Mouse (Mus musculus): Measurements from ENCODE around the gene 1810049J17Rik. TPM values are rescaled to one million over a fixed set of nuclear protein-coding genes. Genes with fewer than 3 reads are reported as not detected.

1810049J17Rik gene
- polyA plus RNA-seq, 2 experiments, result 3.1 TPM; not detected in 1

DNA sequence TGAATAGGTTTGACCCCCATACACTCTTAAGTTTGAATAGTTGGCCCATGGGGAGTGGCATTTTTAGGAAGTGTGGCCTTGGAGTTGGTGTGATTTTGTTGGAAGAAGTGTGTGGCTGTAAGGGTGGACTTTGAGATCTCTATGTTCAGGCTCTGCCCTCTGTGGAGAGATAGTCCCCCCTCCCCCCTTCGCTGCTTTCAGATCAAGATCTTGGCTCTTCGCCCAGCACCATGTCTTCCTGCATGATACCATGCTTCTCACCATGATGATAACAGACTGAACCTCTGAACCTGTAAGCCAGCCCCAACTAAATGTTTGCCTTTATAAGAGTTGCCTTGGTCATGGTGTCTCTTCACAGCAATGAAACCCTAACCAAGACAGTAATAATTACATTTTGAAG is 29.9 kb downstream of the 1810049J17Rik start:
- WGBS (ENCODE audit: insufficient replicate concordance), result 33% methylated on average over 2 of the region's 2 CpGs
- no peak overlapping the region for H3K4me3 ChIP-seq (ENCODE audit: insufficient read depth in 1 of 2, low read depth in 2 of 2, low read length in 2 of 2)
- H3K4me2 ChIP-seq (ENCODE audit: low read depth), result no peak overlapping the region
- no peak overlapping the region for H3K9ac ChIP-seq (replicated peaks)
- no peaks in the 10 kb centered on the region for H3K36me3 ChIP-seq (replicated peaks; ENCODE audit: control insufficient read depth, insufficient read depth, low read depth)
- TF ChIP-seq CTCF (IDR thresholded peaks at IDR 0.05; ENCODE audit: low read depth) (no peak), EP300 (IDR thresholded peaks at IDR 0.05; ENCODE audit: low read depth) (no peak)
- DNase-seq (ENCODE audit: low read depth in 3 of 3, low spot score in 3 of 3), result no peak
- H3K9me3 ChIP-seq (ENCODE audit: control insufficient read depth, low read length), result no peaks in the 10 kb centered on the region
- H3K27ac ChIP-seq, result no peak overlapping the region
- H3K27me3 ChIP-seq (ENCODE audit: control insufficient read depth, insufficient read depth, low read length), result no peaks in the 10 kb centered on the region; the same call in 1 of the 2 replicates
- no peak for ATAC-seq (ENCODE audit: insufficient read depth)
- peaks cover 0 to 5% of the 10 kb centered on the region in 2 experiments; a peak in 1 of 4 replicates for H3K4me1 ChIP-seq (replicated peaks; ENCODE audit: control insufficient read depth in 2 of 2, insufficient read depth in 2 of 2, low read length in 1 of 2)

DNA sequence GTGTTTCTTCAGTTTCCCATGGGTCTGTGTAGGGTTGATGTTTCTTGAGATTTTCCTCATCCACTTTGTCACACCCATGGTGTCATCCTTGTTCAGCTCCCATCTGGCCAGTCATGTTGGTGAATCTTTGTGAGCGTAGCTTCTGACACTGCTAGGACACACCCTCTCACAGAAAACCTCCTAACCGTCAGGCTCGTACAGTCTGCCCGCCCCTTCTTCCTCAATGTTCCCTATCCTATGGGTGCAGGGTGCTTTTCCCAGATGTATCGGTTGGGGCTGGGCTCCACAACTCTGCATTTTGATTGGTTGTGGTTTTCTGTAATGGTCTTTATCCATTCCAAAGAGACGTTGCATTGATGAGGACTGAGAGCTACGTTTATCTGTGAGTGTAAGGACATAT is 31.4 kb downstream of the 1810049J17Rik start:
- 33% methylated on average over 7 of the region's 7 CpGs for WGBS (ENCODE audit: insufficient replicate concordance)
- ATAC-seq (ENCODE audit: insufficient read depth), result peak; percentile 76

DNA sequence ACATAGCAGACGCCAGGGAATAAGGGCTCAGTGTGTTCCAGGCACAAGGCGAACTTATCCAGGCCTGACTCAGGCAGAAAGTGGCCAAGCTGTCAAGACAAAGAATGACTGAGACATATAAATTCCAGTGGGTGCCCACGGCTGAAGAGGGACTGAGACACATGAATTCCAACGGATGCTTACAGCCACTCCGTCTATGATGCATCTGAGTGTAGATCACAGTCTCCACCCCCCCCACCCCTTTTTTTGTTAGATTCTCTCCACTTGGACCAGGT is 36.2 kb downstream of the 1810049J17Rik start:
- Histone ChIP-seq H3K27me3 (ENCODE audit: control insufficient read depth, insufficient read depth, low read length) (no peaks in the 10 kb centered on the region), H3K4me3 (ENCODE audit: insufficient read depth in 1 of 2, low read depth in 2 of 2, low read length in 2 of 2) (no peak overlapping the region), H3K36me3 (replicated peaks; ENCODE audit: control insufficient read depth, insufficient read depth, low read depth) (no peaks in the 10 kb centered on the region), H3K4me1 (replicated peaks; ENCODE audit: control insufficient read depth in 2 of 2, insufficient read depth in 2 of 2, low read length in 1 of 2) (peaks cover 0 to 4% of the 10 kb centered on the region in 2 experiments; a peak in 1 of 4 replicates), H3K27ac (no peak overlapping the region), H3K4me2 (ENCODE audit: low read depth) (no peak overlapping the region), H3K9ac (replicated peaks) (no peak overlapping the region), H3K9me3 (ENCODE audit: control insufficient read depth, low read length) (no peaks in the 10 kb centered on the region)
- ATAC-seq (ENCODE audit: insufficient read depth) (no peak), DNase-seq (ENCODE audit: low read depth in 3 of 3, low spot score in 3 of 3) (no peak)
- TF ChIP-seq CTCF (IDR thresholded peaks at IDR 0.05; ENCODE audit: low read depth), result no peak
- TF ChIP-seq EP300 (IDR thresholded peaks at IDR 0.05; ENCODE audit: low read depth), result no peak
- WGBS (ENCODE audit: insufficient replicate concordance), result 70% methylated on average over 5 of the region's 5 CpGs

More for the DNA sequence above, 31.4 kb downstream of the 1810049J17Rik start:
- no peaks in the 10 kb centered on the region; the same call in 1 of the 2 replicates for H3K27me3 ChIP-seq (ENCODE audit: control insufficient read depth, insufficient read depth, low read length)
- peak in 1 of 3 experiments; percentile 24 for DNase-seq (ENCODE audit: low read depth in 3 of 3, low spot score in 3 of 3)
- H3K36me3 ChIP-seq (replicated peaks; ENCODE audit: control insufficient read depth, insufficient read depth, low read depth), result no peaks in the 10 kb centered on the region
- H3K9ac ChIP-seq (replicated peaks), result no peak overlapping the region
- H3K4me2 ChIP-seq (ENCODE audit: low read depth), result peak overlapping the region; percentile 13; the same call in 1 of the 2 replicates
- H3K9me3 ChIP-seq (ENCODE audit: control insufficient read depth, low read length), result no peaks in the 10 kb centered on the region
- TF ChIP-seq EP300 (IDR thresholded peaks at IDR 0.05; ENCODE audit: low read depth), result no peak
- TF ChIP-seq CTCF (IDR thresholded peaks at IDR 0.05; ENCODE audit: low read depth), result no peak
- no peak overlapping the region for H3K27ac ChIP-seq
- H3K4me3 ChIP-seq (ENCODE audit: insufficient read depth in 1 of 2, low read depth in 2 of 2, low read length in 2 of 2), result no peak overlapping the region
- H3K4me1 ChIP-seq (replicated peaks; ENCODE audit: control insufficient read depth in 2 of 2, insufficient read depth in 2 of 2, low read length in 1 of 2), result peaks cover 0 to 5% of the 10 kb centered on the region in 2 experiments; a peak in 1 of 4 replicates

DNA sequence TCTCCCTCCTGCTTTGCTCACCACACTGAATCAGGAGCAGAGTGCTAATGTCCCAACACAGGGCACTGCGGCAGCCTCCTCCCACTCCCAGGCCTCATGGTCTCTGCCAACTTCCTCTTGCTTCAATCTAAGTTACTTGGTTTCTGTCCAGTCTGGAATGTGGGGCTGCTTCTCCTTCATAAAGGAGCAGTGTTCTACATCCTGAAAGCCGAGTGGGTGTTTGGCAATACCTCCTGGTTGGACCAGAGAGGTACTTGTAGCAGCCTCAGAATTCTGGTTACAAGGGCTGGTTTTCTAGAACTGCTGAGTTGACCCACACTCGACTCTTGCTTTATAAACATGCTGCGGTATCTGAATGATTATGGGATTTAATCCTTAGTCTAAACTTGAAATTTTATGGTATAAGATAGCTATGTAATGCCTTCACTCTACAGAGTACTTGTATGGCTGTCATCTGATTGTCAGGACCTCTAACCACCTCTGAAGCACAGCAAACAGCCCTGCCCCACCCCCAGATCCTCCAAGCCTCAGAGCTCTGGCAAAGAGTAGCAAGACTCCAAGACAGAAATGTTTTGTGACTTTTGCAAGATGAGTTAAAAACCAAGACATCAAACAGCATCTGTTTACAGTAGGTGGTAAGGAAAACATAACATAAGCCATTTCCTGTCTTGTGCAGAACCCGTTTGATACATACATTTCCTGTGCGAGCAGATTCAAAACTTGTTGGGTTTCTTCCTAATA is 36.7 kb downstream of the 1810049J17Rik start:
- H3K27me3 ChIP-seq (ENCODE audit: control insufficient read depth, insufficient read depth, low read length), result no peaks in the 10 kb centered on the region
- TF ChIP-seq CTCF (IDR thresholded peaks at IDR 0.05; ENCODE audit: low read depth), result no peak
- TF ChIP-seq EP300 (IDR thresholded peaks at IDR 0.05; ENCODE audit: low read depth), result no peak
- H3K9me3 ChIP-seq (ENCODE audit: control insufficient read depth, low read length), result no peaks in the 10 kb centered on the region
- H3K4me2 ChIP-seq (ENCODE audit: low read depth), result no peak overlapping the region
- 61% methylated on average over 6 of the region's 6 CpGs for WGBS (ENCODE audit: insufficient replicate concordance)
- no peaks in the 10 kb centered on the region for H3K36me3 ChIP-seq (replicated peaks; ENCODE audit: control insufficient read depth, insufficient read depth, low read depth)
- ATAC-seq (ENCODE audit: insufficient read depth) (no peak), DNase-seq (ENCODE audit: low read depth in 3 of 3, low spot score in 3 of 3) (no peak)
- H3K4me1 ChIP-seq (replicated peaks; ENCODE audit: control insufficient read depth in 2 of 2, insufficient read depth in 2 of 2, low read length in 1 of 2), result no peaks in the 10 kb centered on the region
- H3K27ac ChIP-seq, result no peak overlapping the region
- no peak overlapping the region for H3K9ac ChIP-seq (replicated peaks)
- H3K4me3 ChIP-seq (ENCODE audit: insufficient read depth in 1 of 2, low read depth in 2 of 2, low read length in 2 of 2), result no peak overlapping the region

DNA sequence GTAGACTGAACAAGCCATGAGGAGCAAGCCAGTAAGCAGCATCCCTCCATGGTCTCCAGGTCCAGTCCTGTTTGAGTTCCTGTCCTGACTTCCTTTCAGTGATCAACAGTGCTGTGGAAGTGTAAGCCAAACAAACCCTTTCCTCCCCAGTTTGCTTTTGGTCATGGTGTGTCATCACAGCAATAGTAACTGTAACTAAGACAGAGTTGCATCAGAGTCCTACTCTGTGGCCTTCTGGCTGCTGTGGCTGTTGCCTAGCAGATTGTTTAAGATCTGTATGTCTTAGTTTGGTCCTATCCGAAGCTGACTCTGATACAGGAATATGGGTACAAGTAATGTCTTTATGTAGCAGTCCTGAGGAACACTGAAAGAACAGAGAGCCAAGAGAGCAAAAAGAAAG is 41.9 kb downstream of the 1810049J17Rik start:
- WGBS (ENCODE audit: insufficient replicate concordance), result 69% methylated on average over 1 of the region's 1 CpGs
- no peak overlapping the region for H3K4me2 ChIP-seq (ENCODE audit: low read depth)

More for the DNA sequence above, 41.9 kb downstream of the 1810049J17Rik start:
- Histone ChIP-seq H3K36me3 (replicated peaks; ENCODE audit: control insufficient read depth, insufficient read depth, low read depth) (no peaks in the 10 kb centered on the region), H3K9ac (replicated peaks) (no peak overlapping the region), H3K27me3 (ENCODE audit: control insufficient read depth, insufficient read depth, low read length) (no peaks in the 10 kb centered on the region), H3K4me1 (replicated peaks; ENCODE audit: control insufficient read depth in 2 of 2, insufficient read depth in 2 of 2, low read length in 1 of 2) (no peaks in the 10 kb centered on the region), H3K9me3 (ENCODE audit: control insufficient read depth, low read length) (no peaks in the 10 kb centered on the region), H3K4me3 (ENCODE audit: insufficient read depth in 1 of 2, low read depth in 2 of 2, low read length in 2 of 2) (no peak overlapping the region), H3K27ac (no peak overlapping the region)
- TF ChIP-seq CTCF (IDR thresholded peaks at IDR 0.05; ENCODE audit: low read depth) (no peak), EP300 (IDR thresholded peaks at IDR 0.05; ENCODE audit: low read depth) (no peak)
- no peak for DNase-seq (ENCODE audit: low read depth in 3 of 3, low spot score in 3 of 3)
- ATAC-seq (ENCODE audit: insufficient read depth), result no peak
